Mouse (Mus musculus): Measurements from ENCODE around the gene 1700010I14Rik.

DNA sequence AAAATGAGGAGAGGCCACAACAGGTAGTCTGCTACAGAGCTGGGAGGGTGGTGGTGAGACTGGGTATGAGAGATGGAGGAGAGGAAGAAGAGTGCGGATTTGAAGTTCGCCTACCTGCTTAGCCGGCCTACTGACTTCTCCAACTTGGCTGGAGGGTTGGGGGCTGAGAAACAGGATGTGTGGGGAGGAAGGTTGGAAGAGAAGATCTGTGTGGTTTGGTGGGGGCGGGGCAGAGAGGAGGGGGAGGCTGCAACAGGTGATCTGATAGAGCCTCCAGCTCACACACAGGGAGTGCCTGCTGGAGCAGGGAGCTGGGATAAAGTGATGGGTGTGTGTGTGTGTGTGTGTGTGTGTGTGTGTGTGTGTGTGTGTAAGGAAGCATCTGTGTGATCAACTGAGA is 16.4 kb downstream of the 1700010I14Rik start:
- TF ChIP-seq POLR2A (IDR thresholded peaks at IDR 0.05; ENCODE audit: borderline replicate concordance, insufficient read depth, low read length), result no peak
- TF ChIP-seq CTCF (IDR thresholded peaks at IDR 0.05; ENCODE audit: borderline replicate concordance, insufficient read depth, low read depth, low read length), result no peak

All from cerebellum, adult 2 months (tissue).